Mouse (Mus musculus) embryonic fibroblast, embryonic 13.5 days (primary cell): ENCODE results near the gene Cd180.

ENCODE experiments used
- CTCF ChIP-seq: IDR thresholded peaks from 2 replicates; pipeline ENCODE4 v1.5.1; 2011; ENCODE audit warnings: mild to moderate bottlenecking, control low read depth, low read length, moderate library complexity, borderline replicate concordance; ENCODE audit not compliant: insufficient read depth
- POLR2A ChIP-seq: IDR thresholded peaks from 2 replicates; pipeline ENCODE4 v1.6.1; 2011; ENCODE audit warnings: low read depth, mild to moderate bottlenecking, control low read depth, low read length, moderate library complexity

- TF ChIP-seq POLR2A: no peak
- TF ChIP-seq CTCF: no peak
Measured at GRCm38 (mm10) chr13:102775506-102775905, 82.1 kb downstream of the Cd180 start.
